Mouse (Mus musculus): ENCODE data around the gene Lpp.

Lpp gene

GRCm38 (mm10) chr16:24566277-24566676 lies 173.0 kb downstream of the Lpp start:
- DNase-seq, result no peak

GRCm38 (mm10) chr16:24567562-24567961 lies 174.3 kb downstream of the Lpp start:
- no peak for DNase-seq

DNA sequence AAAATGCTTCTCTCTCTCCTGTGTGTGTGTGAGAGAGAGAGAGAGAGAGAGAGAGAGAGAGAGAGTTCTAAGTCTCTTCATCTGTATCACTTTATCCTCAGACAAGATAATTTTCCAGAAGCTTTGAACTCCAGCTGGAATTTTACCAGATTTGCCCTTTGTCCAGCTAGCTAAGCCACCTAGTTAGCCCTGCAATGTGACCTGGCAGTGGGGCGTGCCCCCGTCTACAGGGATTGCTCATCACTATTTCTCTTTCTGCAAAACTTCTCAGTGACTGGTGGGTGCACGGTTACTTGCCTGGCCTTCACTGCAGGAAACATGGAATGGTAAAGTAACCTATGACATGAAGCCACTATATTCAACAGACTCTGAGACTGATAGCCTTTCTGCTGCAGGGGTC lies 174.8 kb downstream of the Lpp start:
- peak; percentile 82 for DNase-seq

DNA sequence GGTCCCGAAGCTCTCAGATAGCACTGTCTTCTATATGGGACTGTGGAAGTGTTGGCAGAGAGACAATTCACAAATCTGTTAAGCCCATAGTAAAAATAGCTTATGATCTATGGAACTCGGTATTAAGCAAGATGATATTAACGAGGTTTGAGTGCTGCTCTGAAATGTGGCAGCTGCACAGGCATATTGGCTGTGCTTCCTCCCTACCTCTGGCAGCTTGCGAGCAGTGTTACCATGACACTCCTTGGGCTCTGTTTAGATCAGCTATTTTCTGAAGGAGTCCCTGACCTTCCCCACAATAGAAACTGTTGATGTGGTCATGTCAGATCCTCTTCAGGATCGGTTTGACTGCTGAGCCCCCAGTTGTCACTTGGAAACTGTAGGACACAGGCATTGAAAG lies 176.4 kb downstream of the Lpp start:
- no peak for DNase-seq

GRCm38 (mm10) chr16:24576999-24577398 lies 183.7 kb downstream of the Lpp start:
- DNase-seq, result no peak

DNA sequence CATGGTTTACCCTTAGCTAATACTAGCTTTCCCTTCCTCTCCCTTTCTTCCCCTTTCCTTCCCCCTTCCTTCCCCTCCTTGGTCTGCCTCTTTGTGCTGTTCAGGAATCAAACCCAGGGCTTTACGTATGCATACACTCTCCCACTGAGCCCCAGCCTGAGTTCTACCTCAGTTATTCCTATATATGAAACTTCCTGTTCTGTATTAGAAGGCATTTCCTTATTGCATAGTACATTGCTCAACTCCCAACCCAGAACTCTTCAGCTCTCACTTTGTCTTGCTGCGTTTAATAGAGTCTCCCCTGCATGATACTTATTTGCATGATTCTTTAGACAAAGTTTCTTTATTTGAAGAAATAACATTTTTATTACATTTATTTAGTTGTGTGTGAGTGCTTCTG lies 184.5 kb downstream of the Lpp start:
- DNase-seq, result no peak

DNA sequence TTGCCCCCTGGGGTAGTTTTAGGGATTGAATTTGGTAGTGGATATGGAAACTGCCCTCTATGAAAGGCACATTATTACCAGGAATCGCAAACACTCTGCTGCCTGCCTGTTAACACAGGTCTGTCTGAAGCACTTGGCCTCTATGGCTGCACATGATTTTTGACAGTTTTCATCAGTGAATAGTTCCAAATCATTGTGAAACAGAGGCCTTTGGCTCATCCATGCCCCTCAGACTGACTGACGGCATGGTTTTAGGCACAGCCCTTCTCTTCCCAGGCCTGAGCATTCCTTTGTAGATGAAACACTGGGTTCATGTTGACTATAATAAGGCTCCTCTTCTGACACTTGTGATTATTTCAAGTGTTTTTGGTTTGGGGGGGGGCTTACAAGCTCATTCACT lies 189.5 kb downstream of the Lpp start:
- DNase-seq, result no peak

- DNase-seq, result no peak
Measured at GRCm38 (mm10) chr16:24593535-24593934, 200.2 kb downstream of the Lpp start.

GRCm38 (mm10) chr16:24594508-24594907 lies 201.2 kb downstream of the Lpp start:
- DNase-seq, result no peak

DNA sequence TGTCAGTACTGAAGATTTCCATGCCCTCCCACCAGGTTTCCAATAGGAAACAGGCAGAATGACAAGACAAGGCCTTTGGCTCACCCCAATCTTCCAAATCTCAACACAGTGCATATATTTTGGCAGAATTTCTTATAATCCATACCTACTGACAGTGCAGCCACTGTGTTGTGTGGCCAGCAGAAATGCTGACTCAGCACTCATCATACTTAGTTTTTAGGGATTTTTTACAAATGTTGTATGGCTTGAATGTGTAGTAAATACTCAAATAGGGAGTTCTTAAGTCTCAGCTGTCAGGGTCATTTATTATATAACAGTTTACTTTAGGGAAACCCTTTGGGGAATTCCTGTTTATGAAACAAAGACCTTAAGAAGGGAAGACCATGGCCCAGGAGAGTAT lies 202.2 kb downstream of the Lpp start:
- no peak for DNase-seq

DNA sequence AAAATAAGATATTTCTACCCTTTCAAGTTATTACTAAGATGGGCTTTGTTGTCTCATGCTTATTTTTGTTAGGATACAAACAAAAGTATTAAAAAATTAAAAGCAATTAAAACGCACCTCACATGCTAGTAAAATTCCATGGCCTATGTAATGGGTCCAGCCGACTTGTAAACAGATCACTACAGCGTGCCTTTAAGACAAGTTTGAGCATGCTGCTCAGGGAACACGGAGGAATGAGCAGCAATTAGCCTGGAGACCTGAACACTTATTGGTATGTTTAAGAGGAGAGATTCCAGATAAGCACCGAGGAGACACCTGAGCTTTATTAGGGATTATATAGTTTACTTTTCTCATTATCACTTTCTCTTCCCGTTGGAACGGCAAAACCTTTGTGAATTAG lies 205.3 kb downstream of the Lpp start:
- DNase-seq, result no peak

DNA sequence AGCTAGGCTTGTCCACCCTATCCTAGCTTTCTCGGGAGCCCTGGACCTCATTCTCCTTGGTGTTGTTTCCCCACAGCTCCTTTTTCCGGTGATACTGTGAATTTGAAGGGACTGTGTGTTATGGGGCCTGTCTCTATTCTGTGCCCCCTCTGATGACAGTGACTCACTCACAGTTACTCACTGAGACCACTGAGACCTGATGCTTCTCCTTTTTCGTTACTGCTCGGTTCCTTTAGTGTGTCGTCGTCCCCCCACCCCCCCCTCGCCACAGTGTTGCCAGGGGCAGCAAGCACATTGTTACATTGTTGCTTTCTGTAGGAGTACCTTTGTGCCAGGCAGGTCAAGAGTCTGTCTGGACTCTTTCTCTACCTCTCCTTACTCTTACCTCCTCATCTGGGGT lies 206.5 kb downstream of the Lpp start:
- DNase-seq, result no peak

DNA sequence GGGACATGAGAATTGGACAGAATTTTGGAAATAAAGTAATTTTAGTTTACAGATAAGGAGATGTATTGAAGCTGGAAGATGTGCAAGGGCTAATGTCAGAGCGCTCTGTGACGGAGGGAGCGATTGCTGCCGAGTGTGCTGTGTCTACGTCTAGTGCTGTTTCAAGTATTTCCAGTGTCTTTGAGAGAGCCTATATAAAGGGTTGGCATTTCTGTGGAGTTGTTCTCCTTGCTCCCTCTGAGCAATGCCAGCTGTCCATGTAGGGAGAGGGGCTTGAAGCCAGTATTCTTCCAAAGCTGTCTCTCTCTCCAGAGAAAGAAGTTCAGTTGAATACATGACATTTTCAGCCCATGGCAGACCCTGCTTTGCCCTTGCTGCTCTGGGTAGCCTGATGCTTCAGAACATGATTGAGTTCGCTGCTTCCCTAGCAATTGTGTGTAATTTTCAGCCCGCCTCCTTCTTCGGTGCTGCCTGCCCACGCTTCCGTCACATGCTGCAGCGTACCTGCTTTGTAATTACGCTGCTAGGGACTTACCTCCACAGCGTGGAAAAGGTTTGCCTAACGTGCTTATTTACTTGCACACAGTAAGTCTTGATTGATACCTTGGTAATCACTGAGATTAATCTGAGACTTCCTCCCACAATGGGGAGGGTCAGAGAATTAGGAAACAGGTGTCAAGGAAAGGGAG lies 207.1 kb downstream of the Lpp start:
- no peak for DNase-seq

GRCm38 (mm10) chr16:24603342-24603741 lies 210.0 kb downstream of the Lpp start:
- DNase-seq, result no peak

- no peak for DNase-seq
Measured at GRCm38 (mm10) chr16:24607896-24608457, 214.7 kb downstream of the Lpp start.

DNA sequence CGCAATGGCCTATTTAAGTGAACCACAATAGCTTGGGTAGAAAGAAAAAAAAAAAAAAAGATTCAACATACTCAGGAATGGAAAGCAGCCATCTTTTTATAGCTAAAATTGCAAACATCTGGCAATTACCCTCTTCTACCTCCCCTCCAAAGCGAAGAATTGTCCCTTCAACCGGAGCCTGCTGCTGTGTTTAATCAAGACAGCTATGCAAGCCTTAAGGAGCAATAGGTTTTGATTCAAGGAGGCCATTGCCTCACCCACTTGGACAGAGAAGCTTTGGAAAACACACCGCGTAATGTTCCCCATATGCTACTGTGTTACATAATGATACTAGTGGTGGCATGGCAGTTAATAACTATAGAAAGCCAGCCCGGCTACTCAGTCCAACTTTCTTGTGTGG lies 226.2 kb downstream of the Lpp start:
- DNase-seq, result no peak

- no peak for DNase-seq
Measured at GRCm38 (mm10) chr16:24620021-24620420, 226.7 kb downstream of the Lpp start.

- DNase-seq, result peak; percentile 82
Measured at GRCm38 (mm10) chr16:24622226-24623194, 229.2 kb downstream of the Lpp start.

DNA sequence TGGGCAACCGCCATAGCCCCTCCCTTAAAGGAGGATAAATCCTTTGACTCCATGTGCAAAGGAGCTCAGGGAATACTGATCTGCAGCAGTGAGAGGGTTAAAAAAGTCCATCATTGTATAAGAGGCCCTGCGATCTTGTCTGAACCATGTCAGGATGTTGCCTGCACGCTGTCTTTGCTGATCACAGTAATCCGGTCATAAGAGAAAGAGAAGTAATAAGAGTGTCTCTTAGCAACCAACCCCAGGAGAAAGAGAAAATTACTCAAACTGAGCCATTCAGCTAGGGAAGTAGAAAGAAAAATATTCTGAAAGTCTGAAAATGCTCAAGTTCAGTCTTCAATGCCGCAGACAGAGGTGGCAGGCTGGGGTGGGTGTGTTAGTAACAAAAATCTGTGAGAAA lies 231.0 kb downstream of the Lpp start:
- DNase-seq, result no peak

- no peak for DNase-seq
Measured at GRCm38 (mm10) chr16:24625576-24625975, 232.3 kb downstream of the Lpp start.

GRCm38 (mm10) chr16:24628779-24629178 lies 235.5 kb downstream of the Lpp start:
- no peak for DNase-seq

- DNase-seq, result peak; percentile 12
Measured at GRCm38 (mm10) chr16:24629218-24630172, 236.2 kb downstream of the Lpp start.

Data from kidney, adult 9 months (tissue).